In the genomic region with DNA sequence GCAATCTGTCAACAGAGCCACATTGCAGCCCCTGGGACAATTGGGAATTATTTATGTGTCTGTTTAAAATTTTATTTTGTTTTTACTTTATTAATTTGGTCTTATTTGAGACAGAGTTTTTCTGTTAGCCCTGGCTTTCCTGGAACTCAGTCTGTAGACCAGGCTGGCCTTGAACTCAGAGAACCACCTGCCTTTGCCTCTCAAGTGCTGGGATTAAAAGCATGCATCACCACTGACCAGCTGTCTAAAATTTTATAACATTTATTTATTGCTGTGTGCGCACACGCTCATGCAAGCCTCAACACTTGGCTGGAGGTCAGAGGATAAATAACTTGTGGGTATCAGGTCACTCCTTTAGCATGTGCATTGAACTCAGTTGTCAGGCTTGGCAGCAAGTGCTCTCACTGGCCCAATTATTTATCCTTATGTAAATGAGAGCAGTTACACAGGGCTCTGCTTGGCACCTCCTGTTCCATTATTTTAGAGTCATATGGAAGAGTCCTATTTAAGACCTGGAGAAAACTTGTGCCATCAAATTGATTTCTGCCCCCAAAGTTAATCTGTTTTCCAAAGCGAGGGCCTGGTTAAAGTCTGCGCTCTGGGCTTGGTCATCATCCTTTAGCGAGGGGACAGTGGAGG, we compare ENCODE assay signal across 11 mouse cellular contexts.
"Had no signal": no experiment of that assay in that cellular context is flagged by ENCODE, and none has a peak within 500 bp of the region (broad histone marks: within the 10 kb centered on the region; RNA-seq: fewer than 3 reads in every experiment).

No protein-coding gene starts in this region.

- H3K27me3 ChIP-seq: limb, embryonic 12.5 days; neural tube, embryonic 12.5 days; stomach, embryonic 15.5 days had no signal

- H3K4me2 ChIP-seq: limb, embryonic 12.5 days; neural tube, embryonic 12.5 days; stomach, embryonic 15.5 days had no signal

- DNase-seq: kidney, postnatal 25 days; layer of hippocampus, postnatal 36 days; lung, adult 18-20 months; midbrain, embryonic 14.5 days; spleen, adult 18-20 months; thymus, adult 2 months; thymus, postnatal 25 days had no signal

- H3K27ac ChIP-seq: limb, embryonic 12.5 days; liver, embryonic 14.5 days; neural tube, embryonic 12.5 days; stomach, embryonic 15.5 days had no signal

- H3K4me3 ChIP-seq: limb, embryonic 12.5 days; neural tube, embryonic 12.5 days; stomach, embryonic 15.5 days had no signal

- H3K9ac ChIP-seq: limb, embryonic 12.5 days; liver, embryonic 14.5 days; neural tube, embryonic 12.5 days; stomach, embryonic 15.5 days had no signal

- H3K9me3 ChIP-seq: stomach, embryonic 15.5 days had no signal

- H3K4me1 ChIP-seq: neural tube, embryonic 12.5 days; stomach, embryonic 15.5 days had no signal
